Mouse (Mus musculus): ENCODE measurements around the gene Prkrip1.

- TF ChIP-seq CTCF (IDR thresholded peaks at IDR 0.05; ENCODE audit: low read depth) (no peak), EP300 (optimal IDR thresholded peaks at IDR 0.05) (no peak)
Observed at GRCm38 (mm10) chr5:136248441-136248840, 49.7 kb upstream of the Prkrip1 start.
